Mouse (Mus musculus) forebrain, embryonic 13.5 days (tissue): ENCODE results near the gene Heatr6. TPM values are rescaled to one million over a fixed set of nuclear protein-coding genes. Genes with fewer than 3 reads are reported as not detected.

Experiments used
- ATAC-seq: fragments of 200-750 bp; cut with Nextera tagmentation; 2 replicates; pipeline ENCODE4 v1.8.0; 2017
- H3K27ac ChIP-seq: fragments of 300-500 bp; sonication (generic); 2 replicates; pipeline ENCODE4 v1.5.1; 2015; ENCODE audit warnings: inconsistent platforms, mild to moderate bottlenecking, moderate library complexity
- H3K27me3 ChIP-seq: fragments of 300-500 bp; sonication (generic); 2 replicates; pipeline ENCODE4 v1.6.1; 2015; ENCODE audit warnings: mild to moderate bottlenecking, inconsistent platforms
- H3K36me3 ChIP-seq: fragments of 300-500 bp; sonication (generic); 2 replicates; pipeline ENCODE4 v1.6.1; 2015; ENCODE audit warnings: mild to moderate bottlenecking, inconsistent platforms; ENCODE audit not compliant: poor library complexity, severe bottlenecking
- H3K4me1 ChIP-seq: fragments of 300-500 bp; sonication (generic); 2 replicates; pipeline ENCODE4 v1.6.1; 2015; ENCODE audit warnings: inconsistent platforms
- H3K4me2 ChIP-seq: fragments of 300-500 bp; sonication (generic); 2 replicates; pipeline ENCODE4 v1.6.1; 2015; ENCODE audit warnings: inconsistent platforms, mild to moderate bottlenecking, moderate library complexity
- H3K4me3 ChIP-seq: fragments of 300-500 bp; sonication (generic); 2 replicates; pipeline ENCODE4 v1.5.1; 2015; ENCODE audit warnings: mild to moderate bottlenecking, inconsistent platforms
- H3K9ac ChIP-seq: fragments of 300-500 bp; sonication (generic); 2 replicates; pipeline ENCODE4 v1.6.1; 2015; ENCODE audit warnings: mild to moderate bottlenecking, inconsistent platforms
- H3K9me3 ChIP-seq: fragments of 300-500 bp; sonication (generic); replicated peaks from 2 replicates; pipeline ENCODE4 v1.6.1; 2016; ENCODE audit warnings: inconsistent platforms
- WGBS: fragments of 180-500 bp; shearing (Covaris S2); methylation state at CpG from one replicate; pipeline ENCODE4 v1.1.7; 2015; 5-methylcytosine and 5-hydroxymethylcytosine counted together
- polyA plus RNA-seq: library from polyadenylated mRNA; unstranded; fragments of >200 nt; fragmentation: Nextera tagmentation; extraction: Ambion mirVana; gene quantifications from 2 replicates; pipeline ENCODE4 v1.2.1, GENCODE M21; 2015

Gene Heatr6
- polyA plus RNA-seq, result 39.1 and 40.6 TPM in 2 replicates

- peak within 1 kb of the TSS; percentile 78 for H3K4me3 ChIP-seq
- peak within 1 kb of the TSS; percentile 70 for H3K4me2 ChIP-seq
- under 1% methylated on average over 47 of the region's 47 CpGs for WGBS
- no peaks in the 10 kb centered on the region for H3K9me3 ChIP-seq
- peaks cover 16% of the 10 kb centered on the region for H3K4me1 ChIP-seq
- ATAC-seq, result peak; percentile 98
- H3K27ac ChIP-seq, result peak within 1 kb of the TSS; percentile 84
- H3K36me3 ChIP-seq, result peaks cover 30% of the 10 kb centered on the region
- peaks cover 19% of the 10 kb centered on the region for H3K27me3 ChIP-seq
- peak within 1 kb of the TSS; percentile 86 for H3K9ac ChIP-seq
These were observed at the start of gene Heatr6 for GRCm38 (mm10) chr11:83753581-83754181. Gene Heatr6, plus strand, starts transcription at chr11:83753696.

- ATAC-seq, result no peak
- WGBS, result 48% methylated on average over 1 of the region's 1 CpGs
- Histone ChIP-seq H3K36me3 (no peaks in the 10 kb centered on the region), H3K9ac (no peak within 1 kb of the TSS), H3K4me3 (no peak within 1 kb of the TSS), H3K9me3 (no peaks in the 10 kb centered on the region), H3K27ac (no peak within 1 kb of the TSS), H3K4me2 (no peak within 1 kb of the TSS), H3K27me3 (no peaks in the 10 kb centered on the region), H3K4me1 (no peaks in the 10 kb centered on the region)
These were observed 49.8 kb upstream of the Heatr6 start, which contains the start of gene Wfdc17 for GRCm38 (mm10) chr11:83703705-83704104. Gene Wfdc17, plus strand, starts transcription at chr11:83703991.

- H3K36me3 ChIP-seq, result no peaks in the 10 kb centered on the region
- no peak within 1 kb of the TSS for H3K9ac ChIP-seq
- no peaks in the 10 kb centered on the region for H3K9me3 ChIP-seq
- H3K4me1 ChIP-seq, result no peaks in the 10 kb centered on the region
- H3K4me3 ChIP-seq, result no peak within 1 kb of the TSS
- H3K27me3 ChIP-seq, result no peaks in the 10 kb centered on the region
- 78% methylated on average over 4 of the region's 4 CpGs for WGBS
- no peak within 1 kb of the TSS for H3K27ac ChIP-seq
- no peak within 1 kb of the TSS for H3K4me2 ChIP-seq
- ATAC-seq, result no peak
These were observed 44.8 kb upstream of the Heatr6 start, which contains the start of gene Wfdc18 for GRCm38 (mm10) chr11:83708715-83709114. Gene Wfdc18, plus strand, starts transcription at chr11:83709015.

GRCm38 (mm10) chr11:83709683-83710082, 43.8 kb upstream of the Heatr6 start:
- Histone ChIP-seq H3K9ac (no peak overlapping the region), H3K9me3 (no peaks in the 10 kb centered on the region), H3K27me3 (no peaks in the 10 kb centered on the region), H3K4me3 (no peak overlapping the region), H3K36me3 (no peaks in the 10 kb centered on the region), H3K4me2 (no peak overlapping the region), H3K27ac (no peak overlapping the region), H3K4me1 (no peaks in the 10 kb centered on the region)
- 92% methylated on average over 5 of the region's 5 CpGs for WGBS
- no peak for ATAC-seq

GRCm38 (mm10) chr11:83712671-83713070, 40.8 kb upstream of the Heatr6 start:
- ATAC-seq, result no peak
- 91% methylated on average over 1 of the region's 1 CpGs for WGBS
- Histone ChIP-seq H3K4me2 (no peak overlapping the region), H3K9me3 (no peaks in the 10 kb centered on the region), H3K27ac (no peak overlapping the region), H3K27me3 (no peaks in the 10 kb centered on the region), H3K4me1 (no peaks in the 10 kb centered on the region), H3K4me3 (no peak overlapping the region), H3K9ac (no peak overlapping the region), H3K36me3 (no peaks in the 10 kb centered on the region)

GRCm38 (mm10) chr11:83713925-83714324, 39.6 kb upstream of the Heatr6 start:
- no peaks in the 10 kb centered on the region for H3K9me3 ChIP-seq
- 77% methylated on average over 2 of the region's 2 CpGs for WGBS
- H3K4me2 ChIP-seq, result no peak overlapping the region
- H3K4me1 ChIP-seq, result no peaks in the 10 kb centered on the region
- H3K27me3 ChIP-seq, result no peaks in the 10 kb centered on the region
- no peak overlapping the region for H3K4me3 ChIP-seq
- H3K36me3 ChIP-seq, result no peaks in the 10 kb centered on the region
- no peak overlapping the region for H3K9ac ChIP-seq
- no peak for ATAC-seq
- H3K27ac ChIP-seq, result no peak overlapping the region

- Histone ChIP-seq H3K27me3 (no peaks in the 10 kb centered on the region; the same call in 1 of the 2 replicates), H3K4me3 (no peak overlapping the region), H3K9ac (no peak overlapping the region), H3K9me3 (no peaks in the 10 kb centered on the region), H3K4me2 (no peak overlapping the region), H3K27ac (no peak overlapping the region), H3K4me1 (no peaks in the 10 kb centered on the region), H3K36me3 (no peaks in the 10 kb centered on the region)
- ATAC-seq, result no peak
- 94% methylated on average over 6 of the region's 6 CpGs for WGBS
These were observed 36.3 kb upstream of the Heatr6 start for GRCm38 (mm10) chr11:83717042-83717665.

- Histone ChIP-seq H3K9ac (no peak overlapping the region), H3K27ac (no peak overlapping the region), H3K27me3 (no peaks in the 10 kb centered on the region; the same call in 1 of the 2 replicates), H3K4me2 (no peak overlapping the region), H3K4me1 (no peaks in the 10 kb centered on the region), H3K9me3 (no peaks in the 10 kb centered on the region), H3K4me3 (no peak overlapping the region), H3K36me3 (no peaks in the 10 kb centered on the region)
- no peak for ATAC-seq
These were observed 32.7 kb upstream of the Heatr6 start for GRCm38 (mm10) chr11:83720766-83721165.

- H3K4me2 ChIP-seq, result no peak overlapping the region
- peaks cover 2% of the 10 kb centered on the region; the same call in 1 of the 2 replicates for H3K9me3 ChIP-seq
- no peaks in the 10 kb centered on the region for H3K27me3 ChIP-seq
- ATAC-seq, result no peak
- 75% methylated on average over 3 of the region's 3 CpGs for WGBS
- H3K4me1 ChIP-seq, result no peaks in the 10 kb centered on the region
- no peaks in the 10 kb centered on the region for H3K36me3 ChIP-seq
- H3K4me3 ChIP-seq, result no peak overlapping the region
- no peak overlapping the region for H3K9ac ChIP-seq
- no peak overlapping the region for H3K27ac ChIP-seq
These were observed 24.6 kb upstream of the Heatr6 start for GRCm38 (mm10) chr11:83728757-83729432.

- WGBS, result 86% methylated on average over 1 of the region's 1 CpGs
- H3K9me3 ChIP-seq, result peaks cover 4% of the 10 kb centered on the region; the same call in 1 of the 2 replicates
- no peaks in the 10 kb centered on the region for H3K27me3 ChIP-seq
- no peaks in the 10 kb centered on the region for H3K4me1 ChIP-seq
- no peak overlapping the region for H3K4me2 ChIP-seq
- no peak overlapping the region for H3K4me3 ChIP-seq
- H3K9ac ChIP-seq, result no peak overlapping the region
- no peak for ATAC-seq
- no peaks in the 10 kb centered on the region for H3K36me3 ChIP-seq
- no peak overlapping the region for H3K27ac ChIP-seq
These were observed 22.4 kb upstream of the Heatr6 start for GRCm38 (mm10) chr11:83731116-83731515.

- Histone ChIP-seq H3K9me3 (peaks cover 4% of the 10 kb centered on the region; the same call in 1 of the 2 replicates), H3K27me3 (no peaks in the 10 kb centered on the region), H3K4me2 (no peak overlapping the region), H3K9ac (no peak overlapping the region), H3K4me1 (no peaks in the 10 kb centered on the region), H3K4me3 (no peak overlapping the region), H3K27ac (no peak overlapping the region), H3K36me3 (no peaks in the 10 kb centered on the region)
- 81% methylated on average over 5 of the region's 5 CpGs for WGBS
- no peak for ATAC-seq
These were observed 20.3 kb upstream of the Heatr6 start for GRCm38 (mm10) chr11:83733071-83733640.

GRCm38 (mm10) chr11:83734215-83734614, 19.3 kb upstream of the Heatr6 start:
- Histone ChIP-seq H3K9me3 (peaks cover 4% of the 10 kb centered on the region; the same call in 1 of the 2 replicates), H3K4me2 (no peak overlapping the region), H3K4me3 (no peak overlapping the region), H3K36me3 (no peaks in the 10 kb centered on the region), H3K4me1 (no peaks in the 10 kb centered on the region), H3K9ac (no peak overlapping the region), H3K27ac (no peak overlapping the region), H3K27me3 (no peaks in the 10 kb centered on the region)
- no peak for ATAC-seq
- 91% methylated on average over 1 of the region's 1 CpGs for WGBS
